Mouse (Mus musculus) ES-E14 (cell line): ENCODE data around the gene Prss33. TPM values are rescaled to one million over a fixed set of nuclear protein-coding genes. Genes with fewer than 3 reads are reported as not detected.
A peak's percentile ranks its signal among the peaks of the same experiment; 100 is the strongest.

ENCODE experiments used
- DNase-seq: peaks from one replicate; pipeline ENCODE4 v3.0.0-alpha.2; 2013; ENCODE audit warnings: low read depth, low spot score
- H3K27ac ChIP-seq: 2 replicates; pipeline ENCODE4 v1.5.1; 2012; ENCODE audit warnings: low read depth, mild to moderate bottlenecking, low read length, moderate library complexity, mixed read lengths; ENCODE audit not compliant: poor library complexity, insufficient read depth, severe bottlenecking
- H3K36me3 ChIP-seq: 2 replicates; pipeline ENCODE4 v1.6.1; 2012; ENCODE audit warnings: mild to moderate bottlenecking, low read length, moderate library complexity, mixed read lengths; ENCODE audit not compliant: control insufficient read depth, poor library complexity, insufficient read depth, severe bottlenecking
- H3K4me1 ChIP-seq, 2 experiments: fragments of 150-350 bp in 1 of 2; sonication (generic) in 1 of 2; 2 replicates each; pipeline ENCODE4 v1.6.1; 2012; ENCODE audit warnings: low read length in 2 of 2, mild to moderate bottlenecking in 1 of 2, mixed read lengths in 1 of 2; ENCODE audit not compliant: control insufficient read depth in 2 of 2, insufficient read depth in 2 of 2, poor library complexity in 1 of 2
- H3K4me3 ChIP-seq, 2 experiments: fragments of 150-350 bp in 1 of 2; sonication (generic) in 1 of 2; 2 replicates each; pipeline ENCODE4 v1.5.1; 2012; ENCODE audit warnings: low read length in 2 of 2, low read depth in 1 of 2, mild to moderate bottlenecking in 1 of 2, mixed read lengths in 1 of 2; ENCODE audit not compliant: insufficient read depth in 1 of 2, poor library complexity in 1 of 2, severe bottlenecking in 1 of 2
- H3K9ac ChIP-seq: 2 replicates; pipeline ENCODE4 v1.6.1; 2012; ENCODE audit warnings: low read depth, mild to moderate bottlenecking, low read length, mixed read lengths; ENCODE audit not compliant: poor library complexity, insufficient read depth, severe bottlenecking
- H3K9me3 ChIP-seq: fragments of 150-350 bp; sonication (generic); 2 replicates; pipeline ENCODE4 v1.6.1; 2012; ENCODE audit warnings: low read depth, mild to moderate bottlenecking, low read length; ENCODE audit not compliant: control insufficient read depth, insufficient read depth
- CHD2 ChIP-seq: IDR thresholded peaks from 2 replicates; pipeline ENCODE4 v1.6.1; 2014; ENCODE audit warnings: mild to moderate bottlenecking, low read depth, low read length, inconsistent platforms
- HCFC1 ChIP-seq: IDR thresholded peaks from 2 replicates; pipeline ENCODE4 v1.6.1; 2012; ENCODE audit warnings: low read length, inconsistent platforms, borderline replicate concordance; ENCODE audit not compliant: insufficient read depth
- MAFK ChIP-seq: IDR thresholded peaks from 2 replicates; pipeline ENCODE4 v1.6.1; 2014; ENCODE audit warnings: mild to moderate bottlenecking, low read depth, low read length, inconsistent platforms; ENCODE audit not compliant: insufficient read depth
- ZC3H11A ChIP-seq: IDR thresholded peaks from 2 replicates; pipeline ENCODE4 v1.6.1; 2012; ENCODE audit warnings: low read depth, mild to moderate bottlenecking, inconsistent platforms, low read length, borderline replicate concordance
- ZNF384 ChIP-seq: IDR thresholded peaks from 2 replicates; pipeline ENCODE4 v1.6.1; 2012; ENCODE audit warnings: low read depth, low read length, inconsistent platforms
- in situ Hi-C, 2 experiments: fragments of 600-800 bp; cut with MboI; formaldehyde crosslinking; loops; one replicate each; pipeline ENCODE4 v1.15.1; 2025; ENCODE audit warnings: low sequenced_read_pairs in 2 of 2, inconsistent platforms in 1 of 2; ENCODE audit not compliant: unreplicated experiment in 2 of 2
- total RNA-seq: library from RNA; depleted of rRNA; stranded (reverse); fragments of 300-350 nt; gene quantifications from 2 replicates; pipeline ENCODE4 v1.2.3, GENCODE M21; 2012; rRNA removed

The Prss33 gene
- total RNA-seq, 1 experiment, result 0.45 TPM

DNA sequence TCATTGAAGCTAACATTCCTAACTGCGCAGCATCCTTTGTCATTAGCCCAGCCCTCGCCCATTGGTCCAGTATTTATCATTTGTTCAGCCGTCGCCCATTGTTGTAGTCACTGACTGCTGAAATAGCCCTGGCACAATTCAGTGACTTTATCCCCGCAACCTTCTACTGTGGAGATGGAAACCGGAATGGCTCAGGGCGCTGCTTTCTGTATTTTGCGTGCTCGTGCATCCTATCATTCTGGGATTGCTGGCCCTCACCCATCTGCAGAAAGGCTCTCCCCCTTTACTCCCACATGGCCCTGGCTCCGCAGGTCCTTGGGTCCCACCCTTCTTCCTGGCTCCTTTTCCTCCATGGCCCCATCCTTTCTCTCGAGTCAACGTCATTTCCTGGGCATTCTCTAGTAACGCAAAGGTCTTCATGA is 49.3 kb downstream of the Prss33 start:
- Histone ChIP-seq H3K27ac (peak overlapping the region; percentile 49), H3K36me3 (no peaks in the 10 kb centered on the region), H3K9me3 (no peaks in the 10 kb centered on the region), H3K9ac (peak overlapping the region; percentile 64), H3K4me1 (peaks cover 2 to 10% of the 10 kb centered on the region in 2 experiments; a peak in 3 of 4 replicates), H3K4me3 (peak overlapping the region; percentile 63 to 80)
- no peak for DNase-seq
- in situ Hi-C loops, result no loop called here
- TF ChIP-seq CHD2 (no peak), ZC3H11A (no peak), MAFK (no peak), HCFC1 (no peak), ZNF384 (no peak)

DNA sequence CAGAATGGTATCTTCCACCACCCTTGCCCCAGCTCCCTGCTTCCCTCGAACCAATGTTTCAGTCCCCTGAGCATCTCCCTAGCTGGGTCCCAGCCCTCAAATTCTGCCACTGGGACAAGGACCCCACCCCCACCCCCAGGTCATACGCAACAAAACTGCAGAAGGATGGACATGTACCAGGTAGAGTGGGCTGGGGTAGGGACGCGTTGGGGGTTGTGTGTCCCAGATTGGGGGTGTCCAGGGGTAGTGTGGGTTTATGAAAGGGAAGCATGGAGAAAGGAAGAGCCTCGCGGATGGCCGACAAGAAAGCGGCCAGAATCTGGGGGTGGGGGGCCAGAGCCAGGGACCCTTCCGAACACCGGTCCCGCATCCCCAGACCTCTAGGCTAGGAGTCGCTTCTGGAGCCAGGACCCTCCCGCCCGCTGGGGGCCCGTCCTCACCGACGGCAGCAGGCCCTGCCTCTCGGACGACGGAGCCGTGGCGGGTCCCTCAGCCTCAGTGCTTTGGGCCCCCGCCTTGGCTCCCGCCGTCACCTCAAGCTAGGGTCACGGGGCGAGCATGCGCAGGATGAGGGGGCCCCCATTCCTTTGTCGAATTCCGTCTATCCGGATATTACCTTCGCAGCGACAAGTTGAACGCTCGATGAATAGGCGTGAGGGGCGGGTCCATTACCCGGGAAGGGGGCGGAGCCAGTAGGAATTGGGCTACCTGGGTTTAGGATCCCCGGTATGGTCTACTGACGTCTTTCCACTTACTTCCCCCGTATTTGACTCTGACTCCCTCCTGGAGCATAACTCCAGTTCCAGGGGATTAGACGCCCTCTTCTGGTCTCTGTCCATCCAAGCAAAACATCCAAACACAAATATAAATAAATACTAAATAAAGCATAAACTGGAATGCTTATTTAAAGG is 50.0 kb downstream of the Prss33 start, which contains the start of gene Flywch2:
Flywch2 (minus strand) TSS at position 521 of the 911 bp plus-strand sequence.
- no peaks in the 10 kb centered on the region for H3K9me3 ChIP-seq
- H3K4me3 ChIP-seq, result peak within 1 kb of the TSS; percentile 63 to 80
- peaks cover 2 to 7% of the 10 kb centered on the region in 2 experiments; a peak in 3 of 4 replicates for H3K4me1 ChIP-seq
- H3K36me3 ChIP-seq, result no peaks in the 10 kb centered on the region
- H3K9ac ChIP-seq, result peak within 1 kb of the TSS; percentile 89
- H3K27ac ChIP-seq, result peak within 1 kb of the TSS; percentile 51
- TF ChIP-seq MAFK (no peak), ZC3H11A (no peak), CHD2 (no peak), ZNF384 (no peak), HCFC1 (no peak)
- DNase-seq, result no peak
- in situ Hi-C loops, result no loop called here

DNA sequence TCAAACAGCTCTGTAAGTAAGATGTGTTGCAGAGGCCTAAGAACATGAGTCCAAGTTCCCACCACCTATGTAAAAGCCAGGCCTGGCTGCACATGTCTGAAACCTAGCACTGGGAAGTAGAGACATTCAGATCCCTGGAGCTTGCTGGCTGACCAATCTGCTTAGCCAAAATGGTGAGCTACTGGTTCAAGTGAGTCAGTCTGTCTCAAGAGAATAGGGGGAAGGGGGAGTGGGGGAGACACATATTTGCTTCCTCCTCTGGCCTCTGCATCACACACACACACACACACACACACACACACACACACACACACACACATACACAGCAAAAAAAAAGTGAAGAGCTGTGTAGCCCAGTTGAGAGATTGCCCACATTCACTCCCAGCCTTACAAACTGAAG is 52.5 kb downstream of the Prss33 start:
- no peak for DNase-seq
- H3K36me3 ChIP-seq, result no peaks in the 10 kb centered on the region
- H3K27ac ChIP-seq, result no peak overlapping the region
- no peaks in the 10 kb centered on the region for H3K9me3 ChIP-seq
- H3K9ac ChIP-seq, result no peak overlapping the region
- in situ Hi-C loops, result no loop called here
- no peak for TF ChIP-seq ZC3H11A
- TF ChIP-seq CHD2, result no peak
- no peak for TF ChIP-seq HCFC1
- no peak for TF ChIP-seq ZNF384
- no peak for TF ChIP-seq MAFK
- H3K4me1 ChIP-seq, result peaks cover 0 to 12% of the 10 kb centered on the region in 2 experiments; a peak in 1 of 4 replicates
- H3K4me3 ChIP-seq, result no peak overlapping the region

Other genes starting within 250 kb of the Prss33 start
- 19.9 and 26.9 TPM in 2 replicates for gene Zfp13, start 236.6 kb downstream of the Prss33 start, total RNA-seq
- 62.5 and 93.1 TPM in 2 replicates for gene Zscan10, start 235.2 kb downstream of the Prss33 start, total RNA-seq
- 4.7 and 4.9 TPM in 2 replicates for gene Mmp25, start 190.8 kb downstream of the Prss33 start, total RNA-seq
- 1.1 and 2.9 TPM in 2 replicates for gene Bicdl2, start 175.6 kb downstream of the Prss33 start, total RNA-seq
- gene Hcfc1r1, start 162.5 kb downstream of the Prss33 start, total RNA-seq, result 26.4 and 36.4 TPM in 2 replicates
- 53.7 and 64.9 TPM in 2 replicates for gene Thoc6, start 162.2 kb downstream of the Prss33 start, total RNA-seq
- gene Tnfrsf12a, start 158.6 kb downstream of the Prss33 start, total RNA-seq, result 101 and 138 TPM in 2 replicates
- 72.7 and 199 TPM in 2 replicates for gene Cldn6, start 156.8 kb downstream of the Prss33 start, total RNA-seq
- gene Cldn9, start 152.0 kb downstream of the Prss33 start, total RNA-seq, result 3.7 and 5.7 TPM in 2 replicates
- gene 1520401A03Rik, start 113.3 kb downstream of the Prss33 start, total RNA-seq, result 0.04 and 1.0 TPM in 2 replicates
- 24.1 and 41.3 TPM in 2 replicates for gene Pkmyt1, start 109.7 kb downstream of the Prss33 start, total RNA-seq
- 2.8 and 4.0 TPM in 2 replicates for gene Paqr4, start 95.2 kb downstream of the Prss33 start, total RNA-seq
- gene Kremen2, start 90.2 kb downstream of the Prss33 start, total RNA-seq, result 2.5 and 4.3 TPM in 2 replicates
- gene Flywch1, start 64.5 kb downstream of the Prss33 start, total RNA-seq, result 31.6 and 35.1 TPM in 2 replicates
- 8.0 and 10.8 TPM in 2 replicates for gene Flywch2, start 50.0 kb downstream of the Prss33 start, total RNA-seq
- 192 and 230 TPM in 2 replicates for gene Srrm2, start 45.5 kb downstream of the Prss33 start, total RNA-seq
- gene Elob, start 6.9 kb downstream of the Prss33 start, total RNA-seq, result 651 and 726 TPM in 2 replicates
- gene Prss32, start 7.8 kb upstream of the Prss33 start, total RNA-seq, result 0.26 and 0.31 TPM in 2 replicates
- gene Prss41, start 8.1 kb upstream of the Prss33 start, total RNA-seq, result 6.8 and 11.0 TPM in 2 replicates
- not detected in 2 replicates for gene Prss21, start 32.0 kb upstream of the Prss33 start, total RNA-seq
- not detected in 2 replicates for gene Dcpp1, start 44.8 kb upstream of the Prss33 start, total RNA-seq
- not detected in 2 replicates for gene Dcpp2, start 44.8 kb upstream of the Prss33 start, total RNA-seq
- gene Dcpp3, start 81.4 kb upstream of the Prss33 start, total RNA-seq, result not detected in 2 replicates
- not detected in 2 replicates for gene Sbp, start 105.6 kb upstream of the Prss33 start, total RNA-seq
- gene Sbpl, start 119.2 kb upstream of the Prss33 start, total RNA-seq, result not detected in 2 replicates
- not detected in 2 replicates for gene Prss30, start 144.5 kb upstream of the Prss33 start, total RNA-seq
- gene Prss22, start 162.0 kb upstream of the Prss33 start, total RNA-seq, result 0.85 and 1.5 TPM in 2 replicates
- 0.31 and 0.37 TPM in 2 replicates for gene Prss27, start 202.1 kb upstream of the Prss33 start, total RNA-seq
- gene Kctd5, start 237.4 kb upstream of the Prss33 start, total RNA-seq, result 34.6 and 42.3 TPM in 2 replicates